Mouse (Mus musculus) hindbrain, embryonic 16.5 days (tissue): ENCODE data around the gene Zfp882. TPM values are rescaled to one million over a fixed set of nuclear protein-coding genes. Genes with fewer than 3 reads are reported as not detected.
"Not testable (repeated sequence)": the region's sequence is repeated elsewhere in the genome, so short reads cannot be mapped to it uniquely, and the experiment has no call there.

Experiments used
- ATAC-seq: fragments of 200-750 bp; cut with Nextera tagmentation; 2 replicates; pipeline ENCODE4 v1.8.0; 2017; ENCODE audit warnings: moderate TSS enrichment, moderate library complexity
- H3K27ac ChIP-seq: fragments of 300-500 bp; sonication (generic); 2 replicates; pipeline ENCODE4 v1.5.1; 2014; ENCODE audit warnings: low read depth, mild to moderate bottlenecking, control low read depth, low read length, moderate library complexity
- H3K27me3 ChIP-seq: fragments of 300-500 bp; sonication (generic); replicated peaks from 2 replicates; pipeline ENCODE4 v1.6.1; 2014; ENCODE audit warnings: low read length; ENCODE audit not compliant: control insufficient read depth, insufficient read depth
- H3K36me3 ChIP-seq: fragments of 300-500 bp; sonication (generic); 2 replicates; pipeline ENCODE4 v1.6.1; 2014; ENCODE audit warnings: mild to moderate bottlenecking, low read length, moderate library complexity, mixed read lengths; ENCODE audit not compliant: control insufficient read depth, insufficient read depth
- H3K4me1 ChIP-seq: fragments of 300-500 bp; sonication (generic); 2 replicates; pipeline ENCODE4 v1.6.1; 2014; ENCODE audit warnings: low read depth, low read length; ENCODE audit not compliant: control insufficient read depth, insufficient read depth
- H3K4me2 ChIP-seq: fragments of 300-500 bp; sonication (generic); 2 replicates; pipeline ENCODE4 v1.6.1; 2014; ENCODE audit warnings: mild to moderate bottlenecking, low read length, control low read depth, moderate library complexity
- H3K4me3 ChIP-seq: fragments of 300-500 bp; sonication (generic); 2 replicates; pipeline ENCODE4 v1.5.1; 2014; ENCODE audit warnings: mild to moderate bottlenecking, low read length, control low read depth, moderate library complexity
- H3K9ac ChIP-seq: fragments of 300-500 bp; sonication (generic); 2 replicates; pipeline ENCODE4 v1.6.1; 2014; ENCODE audit warnings: low read depth, mild to moderate bottlenecking, control low read depth, low read length, moderate library complexity
- H3K9me3 ChIP-seq: fragments of 300-500 bp; sonication (generic); 2 replicates; pipeline ENCODE4 v1.6.1; 2014; ENCODE audit warnings: mild to moderate bottlenecking, low read length, moderate library complexity; ENCODE audit not compliant: control insufficient read depth
- WGBS: fragments of 180-500 bp; shearing (Covaris S2); extraction: QIAGEN DNeasy Blood & Tissue Kit; methylation state at CpG from one replicate; pipeline ENCODE4 v1.1.7; 2014; 5-methylcytosine and 5-hydroxymethylcytosine counted together
- polyA plus RNA-seq: library from polyadenylated mRNA; unstranded; fragments of >200 nt; fragmentation: Nextera tagmentation; extraction: Ambion mirVana; gene quantifications from 2 replicates; pipeline ENCODE4 v1.2.1, GENCODE M21; 2015

Zfp882 gene
- polyA plus RNA-seq: 12.9 and 16.1 TPM in 2 replicates

- no peaks in the 10 kb centered on the region for H3K27me3 ChIP-seq
- 3% methylated on average over 47 of the region's 47 CpGs for WGBS
- peak within 1 kb of the TSS; percentile 54 for H3K4me2 ChIP-seq
- ATAC-seq: peak; percentile 98
- no peaks in the 10 kb centered on the region for H3K9me3 ChIP-seq
- H3K4me3 ChIP-seq: peak within 1 kb of the TSS; percentile 77
- peak within 1 kb of the TSS; percentile 99 for H3K27ac ChIP-seq
- H3K36me3 ChIP-seq: peaks cover under 1% of the 10 kb centered on the region
- H3K4me1 ChIP-seq: peaks cover 5% of the 10 kb centered on the region; the same call in 1 of the 2 replicates
- peak within 1 kb of the TSS; percentile 94 for H3K9ac ChIP-seq
Measured at GRCm38 (mm10) chr8:71908309-71909261, at the start of gene Zfp882, which contains the start of gene Zfp617. Zfp882 (plus strand) TSS chr8:71908608. Zfp617 (plus strand) TSS chr8:71908635.

- not testable (repeated sequence) for H3K27me3 ChIP-seq, H3K36me3 ChIP-seq, H3K4me2 ChIP-seq, H3K4me1 ChIP-seq, H3K9me3 ChIP-seq, H3K27ac ChIP-seq, H3K4me3 ChIP-seq, H3K9ac ChIP-seq, ATAC-seq
- 77% methylated on average over 1 of the region's 1 CpGs for WGBS
Measured at GRCm38 (mm10) chr8:71861551-71861950, 46.9 kb upstream of the Zfp882 start.

- not testable (repeated sequence) for ATAC-seq, H3K4me3 ChIP-seq, H3K27me3 ChIP-seq, H3K4me2 ChIP-seq, H3K9ac ChIP-seq, H3K9me3 ChIP-seq, H3K36me3 ChIP-seq, H3K4me1 ChIP-seq, H3K27ac ChIP-seq
Measured at GRCm38 (mm10) chr8:71862038-71862437, 46.4 kb upstream of the Zfp882 start.

GRCm38 (mm10) chr8:71881618-71882274 is 26.7 kb upstream of the Zfp882 start, which contains the start of gene Zfp709:
Zfp709 (plus strand) TSS chr8:71882019.
- H3K36me3 ChIP-seq: peaks cover 13% of the 10 kb centered on the region
- H3K9me3 ChIP-seq: peaks cover 13% of the 10 kb centered on the region
- H3K27me3 ChIP-seq: no peaks in the 10 kb centered on the region
- peak within 1 kb of the TSS; percentile 70 for H3K4me3 ChIP-seq
- H3K9ac ChIP-seq: peak within 1 kb of the TSS; percentile 94
- peak within 1 kb of the TSS; percentile 78 for H3K27ac ChIP-seq
- no peaks in the 10 kb centered on the region; the same call in 1 of the 2 replicates for H3K4me1 ChIP-seq
- 3% methylated on average over 44 of the region's 45 CpGs for WGBS
- peak within 1 kb of the TSS; percentile 82 for H3K4me2 ChIP-seq
- ATAC-seq: peak; percentile 98

GRCm38 (mm10) chr8:71900666-71901065 is 7.7 kb upstream of the Zfp882 start:
- not testable (repeated sequence) for H3K36me3 ChIP-seq, ATAC-seq, H3K9ac ChIP-seq, H3K27ac ChIP-seq, H3K4me3 ChIP-seq, H3K4me1 ChIP-seq, H3K9me3 ChIP-seq, H3K27me3 ChIP-seq, H3K4me2 ChIP-seq
- WGBS: 45% methylated on average over 11 of the region's 11 CpGs

GRCm38 (mm10) chr8:71903084-71903483 is 5.3 kb upstream of the Zfp882 start:
- ATAC-seq: not testable (repeated sequence)

GRCm38 (mm10) chr8:71906809-71907208 is 1.6 kb upstream of the Zfp882 start:
- Histone ChIP-seq H3K9me3 (no peaks in the 10 kb centered on the region), H3K9ac (no peak overlapping the region), H3K27ac (no peak overlapping the region), H3K36me3 (no peaks in the 10 kb centered on the region), H3K4me2 (no peak overlapping the region), H3K27me3 (no peaks in the 10 kb centered on the region), H3K4me1 (peaks cover 5% of the 10 kb centered on the region; the same call in 1 of the 2 replicates), H3K4me3 (no peak overlapping the region)
- 97% methylated on average over 1 of the region's 1 CpGs for WGBS
- ATAC-seq: no peak

More at GRCm38 (mm10) chr8:71903084-71903483, 5.3 kb upstream of the Zfp882 start:
- H3K9me3 ChIP-seq, H3K9ac ChIP-seq, H3K4me3 ChIP-seq, H3K4me1 ChIP-seq, H3K36me3 ChIP-seq, H3K27ac ChIP-seq, H3K4me2 ChIP-seq, H3K27me3 ChIP-seq: not testable (repeated sequence)
- 77% methylated on average over 1 of the region's 1 CpGs for WGBS

GRCm38 (mm10) chr8:71907798-71908257 is 580 bp upstream of the Zfp882 start:
- Histone ChIP-seq H3K27me3 (no peaks in the 10 kb centered on the region), H3K9me3 (no peaks in the 10 kb centered on the region), H3K9ac (no peak overlapping the region; the same call in 1 of the 2 replicates), H3K36me3 (no peaks in the 10 kb centered on the region), H3K27ac (peak overlapping the region; percentile 99), H3K4me3 (peak overlapping the region; percentile 77), H3K4me2 (peak overlapping the region; percentile 54), H3K4me1 (peaks cover 5% of the 10 kb centered on the region; the same call in 1 of the 2 replicates)
- ATAC-seq: no peak
- WGBS: 95% methylated on average over 5 of the region's 5 CpGs

- H3K27ac ChIP-seq: no peak overlapping the region
- no peaks in the 10 kb centered on the region for H3K27me3 ChIP-seq
- H3K4me1 ChIP-seq: peaks cover 5% of the 10 kb centered on the region; the same call in 1 of the 2 replicates
- H3K4me2 ChIP-seq: no peak overlapping the region
- no peak overlapping the region for H3K9ac ChIP-seq
- H3K9me3 ChIP-seq: no peaks in the 10 kb centered on the region
- no peak overlapping the region for H3K4me3 ChIP-seq
- peaks cover 30% of the 10 kb centered on the region for H3K36me3 ChIP-seq
- ATAC-seq: no peak
- 88% methylated on average over 2 of the region's 2 CpGs for WGBS
Measured at GRCm38 (mm10) chr8:71912286-71912685, 3.9 kb downstream of the Zfp882 start.
